10 mouse cellular contexts compared by ENCODE assay signal in genomic region chr5:93180252-93180651, GRCm38 (mm10). TPM values are rescaled to one million over a fixed set of nuclear protein-coding genes. Genes with fewer than 3 reads are reported as not detected.
A peak's percentile ranks its signal among the peaks of the same experiment; 100 is the strongest.
DNase-seq lines count a peak whose midpoint lies in the region; ATAC-seq and TF ChIP-seq lines count a peak whose summit lies in the region.
"Had no signal": no experiment of that assay in that cellular context is flagged by ENCODE, and none has a peak within 500 bp of the region (broad histone marks: within the 10 kb centered on the region; RNA-seq: fewer than 3 reads in every experiment).

No protein-coding gene starts in this region.

- H3K9ac ChIP-seq in intestine, postnatal 0 days (ENCODE audit: low read depth, low read length): no peak overlapping the region
- no peak overlapping the region for H3K9ac ChIP-seq in intestine, embryonic 16.5 days (ENCODE audit: low read depth, low read length)
- H3K9ac ChIP-seq in MEL (ENCODE audit: control insufficient read depth, low read depth, low read length, poor library complexity, severe bottlenecking): no peak overlapping the region
- H3K9ac ChIP-seq: hindbrain, embryonic 15.5 days; midbrain, embryonic 12.5 days; stomach, embryonic 15.5 days had no signal

- DNase-seq in CD4-positive, CD25-positive, alpha-beta regulatory T cell, adult 2 months (ENCODE audit: low read depth, low spot score): peak; percentile 62
- DNase-seq in MEL (ENCODE audit: low read depth, low spot score): peak; percentile 34
- DNase-seq in lung, postnatal 10 days: peak; percentile 65
- no peak for DNase-seq in layer of hippocampus, postnatal 36 days

- no peaks in the 10 kb centered on the region for H3K79me2 ChIP-seq in MEL (ENCODE audit: control insufficient read depth, insufficient read depth, low read length, poor library complexity)

- H3K27ac ChIP-seq in intestine, postnatal 0 days (ENCODE audit: low read depth, low read length): no peak overlapping the region
- H3K27ac ChIP-seq in intestine, embryonic 16.5 days (ENCODE audit: low read length): no peak overlapping the region
- no peak overlapping the region for H3K27ac ChIP-seq in MEL (ENCODE audit: control insufficient read depth, low read depth, low read length)
- H3K27ac ChIP-seq: hindbrain, embryonic 15.5 days; midbrain, embryonic 12.5 days; stomach, embryonic 15.5 days had no signal

- H3K4me2 ChIP-seq in intestine, postnatal 0 days (replicated peaks; ENCODE audit: low read depth): no peak overlapping the region
- no peak overlapping the region for H3K4me2 ChIP-seq in intestine, embryonic 16.5 days (ENCODE audit: low read depth, low read length)
- H3K4me2 ChIP-seq: hindbrain, embryonic 15.5 days; midbrain, embryonic 12.5 days; stomach, embryonic 15.5 days had no signal

- TF ChIP-seq POLR2A in MEL (IDR thresholded peaks at IDR 0.05; ENCODE audit: control insufficient read depth in 1 of 2, insufficient read depth in 1 of 2, low read depth in 1 of 2, low read length in 2 of 2, poor library complexity in 1 of 2): no peak

- no peak for ATAC-seq in intestine, postnatal 0 days
- ATAC-seq in intestine, embryonic 16.5 days: no peak
- ATAC-seq in frontal cortex, adult (ENCODE audit: low TSS enrichment): no peak

- H3K4me1 ChIP-seq in intestine, postnatal 0 days (replicated peaks; ENCODE audit: control insufficient read depth, insufficient read depth, low read length): no peaks in the 10 kb centered on the region
- H3K4me1 ChIP-seq in intestine, embryonic 16.5 days (ENCODE audit: control insufficient read depth, insufficient read depth, low read length): no peaks in the 10 kb centered on the region
- H3K4me1 ChIP-seq in MEL (ENCODE audit: control insufficient read depth in 1 of 2, insufficient read depth in 2 of 2, low read length in 2 of 2): no peaks in the 10 kb centered on the region
- H3K4me1 ChIP-seq: hindbrain, embryonic 15.5 days; midbrain, embryonic 12.5 days; stomach, embryonic 15.5 days had no signal

- TF ChIP-seq RAD21 in MEL (IDR thresholded peaks at IDR 0.05; ENCODE audit: low read depth, low read length): peak; percentile 38

- H3K27me3 ChIP-seq in intestine, postnatal 0 days (replicated peaks; ENCODE audit: control insufficient read depth, insufficient read depth, low read length): no peaks in the 10 kb centered on the region
- no peaks in the 10 kb centered on the region for H3K27me3 ChIP-seq in intestine, embryonic 16.5 days (replicated peaks; ENCODE audit: control insufficient read depth, insufficient read depth, low read length)
- H3K27me3 ChIP-seq in MEL (ENCODE audit: control insufficient read depth in 1 of 2, insufficient read depth in 2 of 2, low read length in 2 of 2): no peaks in the 10 kb centered on the region
- H3K27me3 ChIP-seq: hindbrain, embryonic 15.5 days; midbrain, embryonic 12.5 days; stomach, embryonic 15.5 days had no signal

- peak; percentile 74 for TF ChIP-seq CTCF in intestine, postnatal 0 days (IDR thresholded peaks at IDR 0.05; ENCODE audit: low read depth)
- peak; percentile 8 to 52 (median 23); a peak in 4 of 6 replicates for TF ChIP-seq CTCF in MEL (IDR thresholded peaks at IDR 0.05 in 2 of 3, conservative IDR thresholded peaks at IDR 0.05 in 1 of 3; ENCODE audit: control insufficient read depth in 1 of 3, insufficient read depth in 1 of 3, low read depth in 2 of 3, low read length in 3 of 3, poor library complexity in 1 of 3, severe bottlenecking in 1 of 3)

- WGBS in intestine, postnatal 0 days: 56% methylated on average over 2 of the region's 2 CpGs
- 64% methylated on average over 2 of the region's 2 CpGs for WGBS in intestine, embryonic 16.5 days

- no peak for TF ChIP-seq EP300 in MEL (IDR thresholded peaks at IDR 0.05; ENCODE audit: low read depth in 1 of 2, low read length in 2 of 2)

- H3K4me3 ChIP-seq in intestine, postnatal 0 days (ENCODE audit: low read depth, low read length): no peak overlapping the region
- no peak overlapping the region for H3K4me3 ChIP-seq in intestine, embryonic 16.5 days (ENCODE audit: low read length)
- H3K4me3 ChIP-seq in MEL (ENCODE audit: control insufficient read depth in 1 of 2, insufficient read depth in 1 of 2, low read depth in 2 of 2, low read length in 2 of 2): no peak overlapping the region
- H3K4me3 ChIP-seq: hindbrain, embryonic 15.5 days; midbrain, embryonic 12.5 days; stomach, embryonic 15.5 days had no signal

- H3K9me3 ChIP-seq in intestine, postnatal 0 days (ENCODE audit: control insufficient read depth): no peaks in the 10 kb centered on the region
- H3K9me3 ChIP-seq in intestine, embryonic 16.5 days (ENCODE audit: control insufficient read depth, low read length): no peaks in the 10 kb centered on the region
- H3K9me3 ChIP-seq in MEL (replicated peaks; ENCODE audit: insufficient read depth, low read length): no peaks in the 10 kb centered on the region
- H3K9me3 ChIP-seq: hindbrain, embryonic 15.5 days; midbrain, embryonic 12.5 days; stomach, embryonic 15.5 days had no signal

- H3K36me3 ChIP-seq in intestine, postnatal 0 days (ENCODE audit: control insufficient read depth, insufficient read depth): peaks cover 29% of the 10 kb centered on the region
- no peaks in the 10 kb centered on the region for H3K36me3 ChIP-seq in intestine, embryonic 16.5 days (ENCODE audit: control insufficient read depth, insufficient read depth, low read length)
- peaks cover 0 to 11% of the 10 kb centered on the region in 2 experiments; a peak in 2 of 4 replicates for H3K36me3 ChIP-seq in MEL (ENCODE audit: control insufficient read depth in 1 of 2, insufficient read depth in 2 of 2, low read length in 2 of 2)

TF ChIP-seq in MEL, 35 proteins besides CTCF, POLR2A, EP300 and RAD21:
- peak; percentile 71 for TF ChIP-seq SMC3 (IDR thresholded peaks at IDR 0.05; ENCODE audit: low read depth, low read length)
- TF ChIP-seq ZNF384 (IDR thresholded peaks at IDR 0.05; ENCODE audit: low read depth, low read length): no peak

RNA-seq across cellular contexts. Expression of gene Ccni, which starts 26.0 kb away (rescaled TPM):
- 68.1 and 71.0 TPM in 2 replicates for polyA plus RNA-seq in intestine, postnatal 0 days (2015; fragmentation: Nextera tagmentation; extraction: Ambion mirVana)
- polyA plus RNA-seq in intestine, embryonic 16.5 days (2015; fragmentation: Nextera tagmentation; extraction: Ambion mirVana): 67.5 and 69.2 TPM in 2 replicates
- 33.4 and 45.1 TPM in 2 replicates for total RNA-seq in MEL (2012; rRNA removed)
- polyA plus RNA-seq in MEL (2012; ENCODE audit: insufficient read depth in 1 of 2, insufficient read length in 2 of 2, low read depth in 1 of 2, low replicate concordance in 2 of 2, missing spikeins in 1 of 2): 100 to 1,000 TPM in 1 of 2 experiments, 10 to 100 TPM in 1; 83.2 to 199 TPM
- total RNA-seq in layer of hippocampus, postnatal 36 days (2021): 100 to 1,000 TPM; 261 to 273 TPM

RNA-seq across cellular contexts. Expression of gene 2010109A12Rik, which starts 26.1 kb away (rescaled TPM):
- 1.0 and 1.3 TPM in 2 replicates for polyA plus RNA-seq in intestine, postnatal 0 days (2015; fragmentation: Nextera tagmentation; extraction: Ambion mirVana)
- 1.8 and 2.1 TPM in 2 replicates for polyA plus RNA-seq in intestine, embryonic 16.5 days (2015; fragmentation: Nextera tagmentation; extraction: Ambion mirVana)
- 0.23 and 0.29 TPM in 2 replicates for total RNA-seq in MEL (2012; rRNA removed)
- under 1 TPM in 1 of 2 experiments, not detected in 1; 0.21 TPM for polyA plus RNA-seq in MEL (2012; ENCODE audit: insufficient read depth in 1 of 2, insufficient read length in 2 of 2, low read depth in 1 of 2, low replicate concordance in 2 of 2, missing spikeins in 1 of 2)
- 1 to 10 TPM; 1.9 to 2.4 TPM for total RNA-seq in layer of hippocampus, postnatal 36 days (2021)

Comparison
In these comparisons a context has a peak if more than half of its experiments do, and no peak if none do; other contexts are left out.
1. DNase-seq: peak in CD4-positive, CD25-positive, alpha-beta regulatory T cell, adult 2 months (single experiment), MEL (single experiment) and lung, postnatal 10 days (single experiment); none in layer of hippocampus, postnatal 36 days (0 of 2).